Mouse (Mus musculus) layer of hippocampus, postnatal 14 days (tissue): ENCODE results near the gene Pigk. TPM values are rescaled to one million over a fixed set of nuclear protein-coding genes. Genes with fewer than 3 reads are reported as not detected.

Experiments
- DNase-seq, 2 experiments: peaks; one replicate each; pipeline ENCODE4 v3.0.0; 2021 to 2022; ENCODE audit warnings: low spot score in 2 of 2, mixed read lengths in 1 of 2
- total RNA-seq, 2 experiments: library from RNA; stranded (reverse); gene quantifications; 2 replicates each; pipeline ENCODE4 v1.2.3; 2021

The Pigk gene
- total RNA-seq, 2 experiments from 2014 or later: 46.6 to 47.2 TPM

- DNase-seq: no peak
Measured at GRCm38 (mm10) chr3:152894935-152895334, 181.0 kb downstream of the Pigk start.

GRCm38 (mm10) chr3:152896111-152896510 is 182.2 kb downstream of the Pigk start:
- DNase-seq: no peak

GRCm38 (mm10) chr3:152897196-152897595 is 183.3 kb downstream of the Pigk start:
- no peak for DNase-seq

GRCm38 (mm10) chr3:152898906-152899305 is 185.0 kb downstream of the Pigk start:
- DNase-seq: no peak

GRCm38 (mm10) chr3:152905026-152905425 is 191.1 kb downstream of the Pigk start:
- no peak for DNase-seq

GRCm38 (mm10) chr3:152905800-152906199 is 191.9 kb downstream of the Pigk start:
- no peak for DNase-seq

GRCm38 (mm10) chr3:152907087-152907486 is 193.2 kb downstream of the Pigk start:
- peak in 1 of 2 experiments; percentile 49 for DNase-seq

- DNase-seq: no peak
Measured at GRCm38 (mm10) chr3:152907683-152908082, 193.8 kb downstream of the Pigk start.

- DNase-seq: no peak
Measured at GRCm38 (mm10) chr3:152911578-152911977, 197.7 kb downstream of the Pigk start.

- no peak for DNase-seq
Measured at GRCm38 (mm10) chr3:152912216-152913101, 198.6 kb downstream of the Pigk start.

GRCm38 (mm10) chr3:152913150-152913549 is 199.2 kb downstream of the Pigk start:
- no peak for DNase-seq

GRCm38 (mm10) chr3:152913625-152914024 is 199.7 kb downstream of the Pigk start:
- no peak for DNase-seq

- DNase-seq: no peak
Measured at GRCm38 (mm10) chr3:152914376-152914775, 200.5 kb downstream of the Pigk start.

- DNase-seq: no peak
Measured at GRCm38 (mm10) chr3:152917579-152917978, 203.7 kb downstream of the Pigk start.

GRCm38 (mm10) chr3:152919101-152919500 is 205.2 kb downstream of the Pigk start:
- DNase-seq: no peak

- DNase-seq: no peak
Measured at GRCm38 (mm10) chr3:152920365-152920764, 206.5 kb downstream of the Pigk start.

- no peak for DNase-seq
Measured at GRCm38 (mm10) chr3:152923530-152923929, 209.6 kb downstream of the Pigk start.

GRCm38 (mm10) chr3:152925364-152925763 is 211.5 kb downstream of the Pigk start:
- no peak for DNase-seq

GRCm38 (mm10) chr3:152926166-152926565 is 212.3 kb downstream of the Pigk start:
- no peak for DNase-seq

GRCm38 (mm10) chr3:152928287-152928975 is 214.5 kb downstream of the Pigk start:
- no peak for DNase-seq

- no peak for DNase-seq
Measured at GRCm38 (mm10) chr3:152929256-152929787, 215.4 kb downstream of the Pigk start.

GRCm38 (mm10) chr3:152929788-152930281 is 215.9 kb downstream of the Pigk start:
- DNase-seq: no peak
